Mouse (Mus musculus) intestine, postnatal 0 days (tissue): ENCODE results near the gene Slc30a1. TPM values are rescaled to one million over a fixed set of nuclear protein-coding genes. Genes with fewer than 3 reads are reported as not detected.
A peak's percentile ranks its signal among the peaks of the same experiment; 100 is the strongest.

ENCODE experiments used
- ATAC-seq: fragments of 200-750 bp; cut with Nextera tagmentation; 2 replicates; pipeline ENCODE4 v1.8.0; 2017; ENCODE audit warnings: mild to moderate bottlenecking, moderate TSS enrichment, moderate library complexity
- H3K27ac ChIP-seq: fragments of 300-500 bp; sonication (generic); 2 replicates; pipeline ENCODE4 v1.5.1; 2014; ENCODE audit warnings: mild to moderate bottlenecking, low read depth, low read length, moderate library complexity
- H3K27me3 ChIP-seq: fragments of 300-500 bp; sonication (generic); replicated peaks from 2 replicates; pipeline ENCODE4 v1.6.1; 2014; ENCODE audit warnings: low read length, mixed read lengths; ENCODE audit not compliant: control insufficient read depth, insufficient read depth
- H3K36me3 ChIP-seq: fragments of 300-500 bp; sonication (generic); 2 replicates; pipeline ENCODE4 v1.6.1; 2014; ENCODE audit warnings: mild to moderate bottlenecking, moderate library complexity; ENCODE audit not compliant: control insufficient read depth, insufficient read depth
- H3K4me1 ChIP-seq: fragments of 300-500 bp; sonication (generic); replicated peaks from 2 replicates; pipeline ENCODE4 v1.6.1; 2014; ENCODE audit warnings: antibody characterized with exemption, low read length, mixed read lengths; ENCODE audit not compliant: control insufficient read depth, insufficient read depth
- H3K4me2 ChIP-seq: fragments of 300-500 bp; sonication (generic); replicated peaks from 2 replicates; pipeline ENCODE4 v1.6.1; 2014; ENCODE audit warnings: low read depth, mild to moderate bottlenecking, moderate library complexity
- H3K4me3 ChIP-seq: fragments of 300-500 bp; sonication (generic); 2 replicates; pipeline ENCODE4 v1.5.1; 2014; ENCODE audit warnings: low read depth, low read length
- H3K9ac ChIP-seq: fragments of 300-500 bp; sonication (generic); 2 replicates; pipeline ENCODE4 v1.6.1; 2014; ENCODE audit warnings: mild to moderate bottlenecking, low read depth, low read length
- H3K9me3 ChIP-seq: fragments of 300-500 bp; sonication (generic); 2 replicates; pipeline ENCODE4 v1.6.1; 2016; ENCODE audit warnings: mixed run types; ENCODE audit not compliant: control insufficient read depth
- CTCF ChIP-seq: sonication (generic); IDR thresholded peaks from 2 replicates; pipeline ENCODE4 v1.5.1; 2016; ENCODE audit warnings: low read depth, mild to moderate bottlenecking, control low read depth, antibody characterized with exemption, moderate library complexity
- WGBS: fragments of 180-500 bp; shearing (Covaris S2); extraction: QIAGEN DNeasy Blood & Tissue Kit; methylation state at CpG from one replicate; pipeline ENCODE4 v1.1.7; 2014; 5-methylcytosine and 5-hydroxymethylcytosine counted together
- polyA plus RNA-seq: library from polyadenylated mRNA; unstranded; fragments of >200 nt; fragmentation: Nextera tagmentation; extraction: Ambion mirVana; gene quantifications from 2 replicates; pipeline ENCODE4 v1.2.1, GENCODE M21; 2015

Slc30a1 gene
- polyA plus RNA-seq, 1 experiment from 2014 or later, result 11.6 TPM

- Histone ChIP-seq H3K4me3 (no peak overlapping the region), H3K4me2 (no peak overlapping the region), H3K9me3 (no peaks in the 10 kb centered on the region), H3K27ac (no peak overlapping the region), H3K36me3 (no peaks in the 10 kb centered on the region; the same call in 1 of the 2 replicates), H3K27me3 (no peaks in the 10 kb centered on the region), H3K4me1 (0 out of 2 replicates have a peak, but pooled peaks cover 3% of the 10 kb centered on the region), H3K9ac (no peak overlapping the region)
- 73% methylated on average over 5 of the region's 5 CpGs for WGBS
- ATAC-seq, result no peak
- no peak for TF ChIP-seq CTCF
These were observed 10.3 kb downstream of the Slc30a1 start for GRCm38 (mm10) chr1:191916876-191917275.

DNA sequence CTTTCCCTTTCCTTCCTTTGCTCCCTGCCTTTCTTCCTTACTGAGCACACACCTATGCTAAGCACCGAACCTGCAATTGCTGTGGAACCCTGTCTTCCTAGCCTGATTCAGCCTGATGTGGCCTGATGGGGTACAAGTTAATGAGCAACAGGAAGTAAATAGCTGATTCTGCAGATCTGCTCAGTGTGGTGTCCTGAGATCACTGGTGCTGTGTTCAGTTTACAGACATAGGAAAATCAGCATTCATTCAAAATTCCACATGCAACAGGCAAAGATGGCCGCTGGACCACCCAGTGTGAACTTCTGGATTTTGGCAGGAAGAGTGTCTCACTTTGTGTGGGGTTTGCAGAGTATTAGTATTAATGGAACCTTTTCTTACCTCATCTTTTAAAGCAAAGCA, 12.8 kb downstream of the Slc30a1 start:
- no peak overlapping the region for H3K4me3 ChIP-seq
- no peaks in the 10 kb centered on the region for H3K4me1 ChIP-seq
- no peaks in the 10 kb centered on the region for H3K36me3 ChIP-seq
- no peak for TF ChIP-seq CTCF
- WGBS, result 62% methylated on average over 2 of the region's 2 CpGs
- H3K27me3 ChIP-seq, result no peaks in the 10 kb centered on the region
- H3K9ac ChIP-seq, result no peak overlapping the region
- H3K27ac ChIP-seq, result no peak overlapping the region
- no peak overlapping the region for H3K4me2 ChIP-seq
- no peaks in the 10 kb centered on the region for H3K9me3 ChIP-seq
- no peak for ATAC-seq

- H3K27me3 ChIP-seq, result no peaks in the 10 kb centered on the region
- no peak for ATAC-seq
- H3K4me1 ChIP-seq, result no peaks in the 10 kb centered on the region
- H3K9ac ChIP-seq, result no peak overlapping the region
- H3K27ac ChIP-seq, result no peak overlapping the region
- 90% methylated on average over 3 of the region's 3 CpGs for WGBS
- no peak overlapping the region for H3K4me3 ChIP-seq
- TF ChIP-seq CTCF, result no peak
- H3K36me3 ChIP-seq, result no peaks in the 10 kb centered on the region
- no peak overlapping the region for H3K4me2 ChIP-seq
- H3K9me3 ChIP-seq, result no peaks in the 10 kb centered on the region
These were observed 15.1 kb downstream of the Slc30a1 start for GRCm38 (mm10) chr1:191921701-191922100.

- 60% methylated on average over 4 of the region's 4 CpGs for WGBS
- Histone ChIP-seq H3K4me3 (no peak overlapping the region), H3K9me3 (no peaks in the 10 kb centered on the region), H3K27ac (no peak overlapping the region), H3K4me1 (no peaks in the 10 kb centered on the region), H3K9ac (no peak overlapping the region), H3K36me3 (no peaks in the 10 kb centered on the region), H3K27me3 (no peaks in the 10 kb centered on the region), H3K4me2 (no peak overlapping the region)
- 0 out of 2 replicates have a peak, but pooled peaks have one; percentile 17 for TF ChIP-seq CTCF
- ATAC-seq, result no peak
These were observed 18.9 kb downstream of the Slc30a1 start for GRCm38 (mm10) chr1:191925496-191925895.

DNA sequence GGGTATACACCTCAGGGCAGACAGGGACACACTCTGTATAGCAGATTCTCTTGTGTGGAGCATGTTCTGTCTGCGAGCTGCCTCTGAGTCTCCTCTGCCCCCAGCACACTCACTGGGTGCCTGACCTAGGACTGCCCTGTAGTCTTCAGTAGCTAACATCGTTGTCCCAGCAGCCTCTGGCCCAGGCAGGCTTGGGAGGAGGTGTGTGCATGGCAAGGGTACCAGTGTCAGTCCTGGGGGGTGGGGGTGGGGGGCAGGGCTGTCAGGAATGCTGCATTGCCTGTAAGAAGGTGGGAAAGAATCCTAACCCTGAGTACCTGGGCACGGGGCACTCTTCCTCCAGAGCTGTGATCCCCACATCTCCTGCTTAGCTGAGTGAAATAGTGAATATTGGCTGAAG, 20.1 kb downstream of the Slc30a1 start:
- ATAC-seq, result no peak
- H3K4me1 ChIP-seq, result no peaks in the 10 kb centered on the region
- H3K4me3 ChIP-seq, result no peak overlapping the region
- H3K36me3 ChIP-seq, result no peaks in the 10 kb centered on the region
- no peaks in the 10 kb centered on the region for H3K9me3 ChIP-seq
- H3K4me2 ChIP-seq, result no peak overlapping the region
- H3K27me3 ChIP-seq, result no peaks in the 10 kb centered on the region
- no peak for TF ChIP-seq CTCF
- no peak overlapping the region for H3K9ac ChIP-seq
- no peak overlapping the region for H3K27ac ChIP-seq
- WGBS, result 68% methylated on average over 3 of the region's 3 CpGs

DNA sequence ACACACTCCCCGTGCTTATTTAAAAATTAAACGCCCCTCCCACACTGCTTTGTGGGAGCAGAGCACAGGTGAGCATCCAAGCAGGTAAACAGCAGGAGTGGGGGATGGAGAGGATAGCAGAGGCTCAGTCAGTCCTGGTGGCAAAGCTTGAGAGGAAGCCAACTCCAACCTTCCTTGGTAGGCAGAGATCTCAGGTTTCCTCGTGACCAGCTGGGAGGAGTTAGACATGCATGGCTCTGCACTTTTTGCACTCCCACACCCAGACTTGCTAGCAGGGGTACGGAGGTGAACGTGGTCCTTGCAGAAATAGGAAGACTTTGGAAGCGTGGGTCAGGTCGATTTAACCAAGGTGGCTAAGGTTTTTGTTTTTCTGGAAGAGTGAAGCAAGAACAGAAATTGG, 21.8 kb downstream of the Slc30a1 start:
- H3K4me1 ChIP-seq, result no peaks in the 10 kb centered on the region
- 64% methylated on average over 7 of the region's 7 CpGs for WGBS
- 0 out of 2 replicates have a peak overlapping the region, but pooled peaks have one; percentile 18 for H3K4me2 ChIP-seq
- H3K27ac ChIP-seq, result peak overlapping the region; percentile 1; the same call in 1 of the 2 replicates
- no peak overlapping the region for H3K4me3 ChIP-seq
- H3K36me3 ChIP-seq, result no peaks in the 10 kb centered on the region
- 0 out of 2 replicates have a peak, but pooled peaks have one; percentile 30 for ATAC-seq
- H3K9ac ChIP-seq, result no peak overlapping the region
- TF ChIP-seq CTCF, result no peak
- no peaks in the 10 kb centered on the region for H3K27me3 ChIP-seq
- no peaks in the 10 kb centered on the region for H3K9me3 ChIP-seq

DNA sequence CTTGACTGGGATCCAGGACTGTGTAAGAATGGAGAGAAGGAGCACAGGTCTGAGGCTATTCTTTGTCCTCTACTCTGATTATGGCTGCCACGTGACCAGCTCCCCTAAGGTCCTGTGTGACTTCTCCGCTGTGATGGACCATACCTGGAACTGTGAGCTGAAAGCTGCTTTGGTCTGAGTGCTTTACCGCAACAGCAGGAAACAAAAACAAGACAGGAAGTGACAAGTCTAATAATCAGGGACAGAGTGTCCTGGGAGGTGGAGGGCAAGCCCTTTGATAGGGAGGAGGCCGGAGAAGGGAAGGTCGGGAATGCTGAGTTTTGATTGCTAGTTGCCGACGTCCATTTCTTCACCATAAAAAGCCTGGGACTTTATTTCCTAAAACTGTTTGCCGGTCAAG, 22.5 kb downstream of the Slc30a1 start:
- Histone ChIP-seq H3K9ac (no peak overlapping the region), H3K36me3 (no peaks in the 10 kb centered on the region), H3K4me1 (no peaks in the 10 kb centered on the region), H3K27ac (0 out of 2 replicates have a peak overlapping the region, but pooled peaks have one; percentile 1), H3K4me2 (no peak overlapping the region), H3K27me3 (no peaks in the 10 kb centered on the region), H3K4me3 (no peak overlapping the region), H3K9me3 (no peaks in the 10 kb centered on the region)
- no peak for TF ChIP-seq CTCF
- ATAC-seq, result peak; percentile 47
- 65% methylated on average over 8 of the region's 8 CpGs for WGBS
